Mouse (Mus musculus): ENCODE results near the gene AA986860. TPM values are rescaled to one million over a fixed set of nuclear protein-coding genes. Genes with fewer than 3 reads are reported as not detected.

The AA986860 gene
- polyA plus RNA-seq, 1 experiment from 2014 or later, result 0.56 TPM

- Histone ChIP-seq H3K9ac (replicated peaks) (no peak overlapping the region), H3K36me3 (no peaks in the 10 kb centered on the region), H3K27ac (replicated peaks) (no peak overlapping the region), H3K9me3 (peaks cover 8% of the 10 kb centered on the region), H3K4me1 (peaks cover 7% of the 10 kb centered on the region), H3K27me3 (no peaks in the 10 kb centered on the region), H3K4me2 (replicated peaks) (no peak overlapping the region), H3K4me3 (no peak overlapping the region)
- 52% methylated on average over 3 of the region's 3 CpGs for WGBS
- peak; percentile 68 for ATAC-seq (ENCODE audit: low FRiP score, low read depth)
Measured at GRCm38 (mm10) chr1:130789512-130790451, 58.0 kb downstream of the AA986860 start.

Other genes starting within 250 kb of the AA986860 start
- not detected in 2 replicates for gene Zp3r, start 102.4 kb upstream of the AA986860 start, polyA plus RNA-seq (2016; fragmentation: Nextera tagmentation; extraction: Ambion mirVana)
- gene C4bp, start 70.3 kb upstream of the AA986860 start, polyA plus RNA-seq (2016; fragmentation: Nextera tagmentation; extraction: Ambion mirVana), result not detected in 2 replicates
- gene Gm29427, start 16.2 kb upstream of the AA986860 start, polyA plus RNA-seq (2016; fragmentation: Nextera tagmentation; extraction: Ambion mirVana), result not detected in 2 replicates
- gene Yod1, start 14.6 kb upstream of the AA986860 start, polyA plus RNA-seq (2016; fragmentation: Nextera tagmentation; extraction: Ambion mirVana), result 22.2 and 22.4 TPM in 2 replicates
- 15.6 and 16.1 TPM in 2 replicates for gene Pfkfb2, start 2.7 kb upstream of the AA986860 start, polyA plus RNA-seq (2016; fragmentation: Nextera tagmentation; extraction: Ambion mirVana)
- gene Fcamr, start 68.9 kb downstream of the AA986860 start, polyA plus RNA-seq (2016; fragmentation: Nextera tagmentation; extraction: Ambion mirVana), result not detected in 2 replicates
- gene Pigr, start 94.7 kb downstream of the AA986860 start, polyA plus RNA-seq (2016; fragmentation: Nextera tagmentation; extraction: Ambion mirVana), result not detected in 2 replicates
- 0.48 TPM in 1 of 2 replicates, not detected in the other for gene Fcmr, start 133.7 kb downstream of the AA986860 start, polyA plus RNA-seq (2016; fragmentation: Nextera tagmentation; extraction: Ambion mirVana)
- not detected in 2 replicates for gene Il24, start 155.5 kb downstream of the AA986860 start, polyA plus RNA-seq (2016; fragmentation: Nextera tagmentation; extraction: Ambion mirVana)
- gene Il20, start 179.5 kb downstream of the AA986860 start, polyA plus RNA-seq (2016; fragmentation: Nextera tagmentation; extraction: Ambion mirVana), result not detected in 2 replicates
- not detected in 2 replicates for gene Il19, start 208.1 kb downstream of the AA986860 start, polyA plus RNA-seq (2016; fragmentation: Nextera tagmentation; extraction: Ambion mirVana)

Data from midbrain, embryonic 12.5 days (tissue).